16 mouse cellular contexts compared by ENCODE assay signal in genomic region chr2:67993421-67993820, GRCm38 (mm10).
"Had no signal": no experiment of that assay in that cellular context is flagged by ENCODE, and none has a peak within 500 bp of the region (broad histone marks: within the 10 kb centered on the region; RNA-seq: fewer than 3 reads in every experiment).

No protein-coding gene starts in this region.

- H3K36me3 ChIP-seq: neural tube, embryonic 13.5 days; neural tube, embryonic 15.5 days; stomach, embryonic 15.5 days had no signal

- H3K27ac ChIP-seq: neural tube, embryonic 13.5 days; neural tube, embryonic 15.5 days; stomach, embryonic 15.5 days; stomach, postnatal 0 days had no signal

- H3K27me3 ChIP-seq: neural tube, embryonic 13.5 days; neural tube, embryonic 15.5 days; stomach, embryonic 15.5 days had no signal

- H3K9ac ChIP-seq: neural tube, embryonic 13.5 days; neural tube, embryonic 15.5 days; stomach, embryonic 15.5 days had no signal

- DNase-seq: retina, postnatal 1 day; right cerebral cortex, adult 18-20 months; right cerebral cortex, postnatal 14 days; right cerebral cortex, postnatal 25 days; right cerebral cortex, postnatal 4 days; spleen, adult 18-20 months; thymus, adult 18-20 months; thymus, adult 2 months; thymus, postnatal 14 days; thymus, postnatal 25 days; thymus, postnatal 36 days; thymus, postnatal 4 days had no signal

- H3K4me3 ChIP-seq: neural tube, embryonic 13.5 days; neural tube, embryonic 15.5 days; stomach, embryonic 15.5 days had no signal

- H3K4me1 ChIP-seq: neural tube, embryonic 13.5 days; neural tube, embryonic 15.5 days; stomach, embryonic 15.5 days had no signal
